Mouse (Mus musculus): ENCODE results near the gene Icam2. TPM values are rescaled to one million over a fixed set of nuclear protein-coding genes. Genes with fewer than 3 reads are reported as not detected.

The Icam2 gene
- total and polyA plus RNA-seq, 2 experiments from 2014 or later, result 7.4 to 11.9 TPM

DNA sequence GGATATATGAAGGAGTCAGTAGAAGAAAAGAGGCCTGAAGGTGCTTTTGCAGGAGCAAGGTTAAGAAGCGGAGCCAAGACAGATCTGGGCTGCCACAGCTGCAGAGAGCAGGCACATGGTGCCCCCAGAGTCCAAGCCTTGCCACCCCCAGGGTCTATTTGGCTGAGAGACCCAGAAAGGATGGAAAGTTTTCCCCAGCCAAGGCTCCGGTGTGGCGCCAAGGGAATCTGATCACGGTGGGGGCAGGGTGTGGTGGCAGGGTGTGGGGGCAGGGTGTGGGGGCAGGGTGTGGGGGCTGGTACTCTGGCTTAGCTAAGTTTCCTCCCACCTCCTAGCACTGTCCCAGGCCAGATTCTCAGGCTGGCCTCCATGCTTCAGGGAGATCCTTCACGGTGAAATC is 59.4 kb downstream of the Icam2 start:
- Histone ChIP-seq H3K27me3 (ENCODE audit: insufficient read depth, low read length) (no peaks in the 10 kb centered on the region), H3K4me2 (ENCODE audit: low read depth, low read length, poor library complexity, severe bottlenecking) (no peak overlapping the region), H3K9me3 (ENCODE audit: low read length) (no peaks in the 10 kb centered on the region), H3K36me3 (ENCODE audit: insufficient read depth, low read length) (no peaks in the 10 kb centered on the region), H3K27ac (ENCODE audit: low read depth, low read length) (no peak overlapping the region), H3K9ac (replicated peaks; ENCODE audit: low read length, poor library complexity, severe bottlenecking) (no peak overlapping the region), H3K4me1 (ENCODE audit: insufficient read depth, low read length) (no peaks in the 10 kb centered on the region), H3K4me3 (ENCODE audit: low read depth, low read length) (no peak overlapping the region)
- ATAC-seq (ENCODE audit: low FRiP score) (no peak), DNase-seq (ENCODE audit: low spot score) (no peak)
- TF ChIP-seq CTCF (IDR thresholded peaks at IDR 0.05), result no peak
- WGBS, result 75% methylated on average over 5 of the region's 5 CpGs

Other genes with a start within 250 kb of the Icam2 start
- not detected in 2 replicates for gene Gm10840, start 227.2 kb downstream of the Icam2 start, total RNA-seq (2014; rRNA removed)
- not detected in 2 replicates for gene Gm10840, start 227.2 kb downstream of the Icam2 start, polyA plus RNA-seq (2015; fragmentation: Nextera tagmentation; extraction: Ambion mirVana)
- 69.7 and 81.8 TPM in 2 replicates for gene Limd2, start 227.2 kb downstream of the Icam2 start, total RNA-seq (2014; rRNA removed)
- 122 and 141 TPM in 2 replicates for gene Limd2, start 227.2 kb downstream of the Icam2 start, polyA plus RNA-seq (2015; fragmentation: Nextera tagmentation; extraction: Ambion mirVana)
- 26.9 and 31.2 TPM in 2 replicates for gene Strada, start 185.9 kb downstream of the Icam2 start, total RNA-seq (2014; rRNA removed)
- 21.2 and 22.7 TPM in 2 replicates for gene Strada, start 185.9 kb downstream of the Icam2 start, polyA plus RNA-seq (2015; fragmentation: Nextera tagmentation; extraction: Ambion mirVana)
- 31.7 and 37.0 TPM in 2 replicates for gene Ccdc47, start 171.7 kb downstream of the Icam2 start, total RNA-seq (2014; rRNA removed)
- 88.8 and 94.9 TPM in 2 replicates for gene Ccdc47, start 171.7 kb downstream of the Icam2 start, polyA plus RNA-seq (2015; fragmentation: Nextera tagmentation; extraction: Ambion mirVana)
- 39.7 and 61.7 TPM in 2 replicates for gene Ddx42, start 171.1 kb downstream of the Icam2 start, total RNA-seq (2014; rRNA removed)
- 61.4 and 64.8 TPM in 2 replicates for gene Ddx42, start 171.1 kb downstream of the Icam2 start, polyA plus RNA-seq (2015; fragmentation: Nextera tagmentation; extraction: Ambion mirVana)
- gene Ftsj3, start 132.0 kb downstream of the Icam2 start, total RNA-seq (2014; rRNA removed), result 34.5 and 46.9 TPM in 2 replicates
- 27.5 and 27.9 TPM in 2 replicates for gene Ftsj3, start 132.0 kb downstream of the Icam2 start, polyA plus RNA-seq (2015; fragmentation: Nextera tagmentation; extraction: Ambion mirVana)
- gene Psmc5, start 131.9 kb downstream of the Icam2 start, total RNA-seq (2014; rRNA removed), result 76.1 and 88.4 TPM in 2 replicates
- gene Psmc5, start 131.9 kb downstream of the Icam2 start, polyA plus RNA-seq (2015; fragmentation: Nextera tagmentation; extraction: Ambion mirVana), result 280 and 290 TPM in 2 replicates
- gene Smarcd2, start 115.1 kb downstream of the Icam2 start, total RNA-seq (2014; rRNA removed), result 11.7 and 27.5 TPM in 2 replicates
- 6.8 and 7.6 TPM in 2 replicates for gene Smarcd2, start 115.1 kb downstream of the Icam2 start, polyA plus RNA-seq (2015; fragmentation: Nextera tagmentation; extraction: Ambion mirVana)
- 0.22 and 0.24 TPM in 2 replicates for gene Tcam1, start 111.4 kb downstream of the Icam2 start, total RNA-seq (2014; rRNA removed)
- gene Tcam1, start 111.4 kb downstream of the Icam2 start, polyA plus RNA-seq (2015; fragmentation: Nextera tagmentation; extraction: Ambion mirVana), result 0.10 and 0.20 TPM in 2 replicates
- gene Gh, start 86.2 kb downstream of the Icam2 start, total RNA-seq (2014; rRNA removed), result 1.3 TPM in 1 of 2 replicates, not detected in the other
- not detected in 2 replicates for gene Gh, start 86.2 kb downstream of the Icam2 start, polyA plus RNA-seq (2015; fragmentation: Nextera tagmentation; extraction: Ambion mirVana)
- 0.38 and 1.9 TPM in 2 replicates for gene Cd79b, start 73.3 kb downstream of the Icam2 start, total RNA-seq (2014; rRNA removed)
- gene Cd79b, start 73.3 kb downstream of the Icam2 start, polyA plus RNA-seq (2015; fragmentation: Nextera tagmentation; extraction: Ambion mirVana), result 1.1 and 1.2 TPM in 2 replicates
- 0.05 TPM in 1 of 2 replicates, not detected in the other for gene Scn4a, start 34.8 kb downstream of the Icam2 start, total RNA-seq (2014; rRNA removed)
- 0.02 TPM in 1 of 2 replicates, not detected in the other for gene Scn4a, start 34.8 kb downstream of the Icam2 start, polyA plus RNA-seq (2015; fragmentation: Nextera tagmentation; extraction: Ambion mirVana)
- 0.33 and 1.6 TPM in 2 replicates for gene Prr29, start 22.6 kb downstream of the Icam2 start, total RNA-seq (2014; rRNA removed)
- 0.38 TPM in 1 of 2 replicates, not detected in the other for gene Prr29, start 22.6 kb downstream of the Icam2 start, polyA plus RNA-seq (2015; fragmentation: Nextera tagmentation; extraction: Ambion mirVana)
- 10.1 and 10.3 TPM in 2 replicates for gene Ern1, start 99.8 kb upstream of the Icam2 start, total RNA-seq (2014; rRNA removed)
- gene Ern1, start 99.8 kb upstream of the Icam2 start, polyA plus RNA-seq (2015; fragmentation: Nextera tagmentation; extraction: Ambion mirVana), result 2.2 and 3.7 TPM in 2 replicates
- 69.5 and 73.3 TPM in 2 replicates for gene Tex2, start 225.3 kb upstream of the Icam2 start, total RNA-seq (2014; rRNA removed)
- gene Tex2, start 225.3 kb upstream of the Icam2 start, polyA plus RNA-seq (2015; fragmentation: Nextera tagmentation; extraction: Ambion mirVana), result 33.1 and 36.3 TPM in 2 replicates

Data from midbrain, postnatal 0 days (tissue).